Mouse (Mus musculus) telencephalon, adult 2 months (tissue): Measurements from ENCODE around the gene Olfr214.
"Not testable (repeated sequence)": the region's sequence is repeated elsewhere in the genome, so short reads cannot be mapped to it uniquely, and the experiment has no call there.

Experiments used
- DNase-seq: peaks from one replicate; pipeline ENCODE4 v3.0.0-alpha.2; 2011; ENCODE audit warnings: low read depth, low spot score

Olfr214 gene

DNA sequence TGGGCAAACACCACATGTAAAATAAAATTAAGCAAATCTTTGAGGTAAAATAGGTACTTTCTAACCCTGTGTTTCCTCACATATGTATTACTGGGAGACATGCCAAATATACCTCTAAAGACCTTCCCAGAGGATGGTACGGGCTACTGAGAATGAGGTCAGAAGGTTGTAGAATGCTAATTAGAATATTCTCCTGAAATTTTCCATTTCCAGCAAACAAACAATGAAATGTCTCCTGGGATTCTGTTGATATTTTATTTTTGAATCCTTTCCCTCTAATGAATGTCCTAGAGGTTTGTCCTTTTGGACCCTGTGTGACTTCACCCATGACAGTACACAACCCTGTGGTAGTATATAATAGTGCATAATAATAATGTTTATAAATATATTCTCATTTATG is at the start of gene Olfr214:
TSS of gene Olfr214 (plus strand) at position 301 of the 400 bp plus-strand sequence.
- DNase-seq: no peak

DNA sequence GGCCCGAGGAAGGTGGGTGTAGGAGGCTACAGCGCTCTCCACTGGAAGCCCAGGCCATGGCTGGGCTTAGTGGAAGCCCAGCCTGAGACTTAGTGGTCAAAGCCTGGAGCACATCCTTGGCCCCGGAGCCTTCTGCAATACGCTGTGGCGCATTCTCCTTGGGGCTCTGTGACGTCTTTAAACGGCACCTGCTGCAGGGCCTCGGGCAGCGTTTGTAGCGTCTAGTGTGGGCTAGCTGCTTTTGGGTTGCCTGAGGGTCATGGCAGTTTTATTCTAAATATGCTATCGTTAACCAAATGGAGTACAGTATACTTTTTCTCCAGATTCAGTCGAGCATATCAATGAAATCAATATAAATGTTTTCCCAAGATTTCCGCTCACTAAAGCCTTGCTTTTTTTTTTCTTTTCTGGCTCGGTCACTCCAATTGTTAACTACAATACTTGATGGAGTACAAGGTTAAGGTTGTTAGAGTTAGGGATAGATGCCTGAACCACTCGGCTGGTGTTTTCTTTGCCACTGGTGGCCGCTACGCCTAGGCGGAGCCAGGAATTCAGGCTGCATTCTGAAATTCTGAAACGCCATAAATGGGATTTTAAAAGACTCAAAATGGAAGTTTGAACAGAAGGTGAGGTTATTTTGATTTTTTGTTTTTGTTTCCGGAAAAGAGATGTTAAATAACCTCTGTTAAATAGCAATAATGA is 47.6 kb upstream of the Olfr214 start, which contains the start of gene Olfr212:
TSS of gene Olfr212 (plus strand) at position 215 of the 702 bp plus-strand sequence.
- DNase-seq: not testable (repeated sequence)

DNA sequence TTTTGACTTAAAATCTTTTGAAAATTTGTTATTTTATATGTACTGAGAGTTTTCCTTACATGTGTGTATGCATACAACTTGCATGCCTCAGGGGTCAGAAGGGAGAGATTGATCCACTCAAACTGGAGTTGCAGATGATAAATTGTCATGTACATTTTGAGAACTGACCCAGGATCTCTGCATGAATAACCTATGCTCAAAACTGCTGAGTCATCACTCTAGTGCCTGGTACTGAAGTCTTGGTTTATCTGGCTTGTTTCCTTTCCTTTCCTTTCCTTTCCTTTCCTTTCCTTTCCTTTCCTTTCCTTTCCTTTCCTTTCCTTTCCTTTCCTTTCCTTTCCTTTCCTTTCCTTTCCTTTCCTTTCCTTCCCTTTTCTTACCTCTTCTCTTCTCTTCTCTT is 39.2 kb upstream of the Olfr214 start:
- DNase-seq: no peak

DNA sequence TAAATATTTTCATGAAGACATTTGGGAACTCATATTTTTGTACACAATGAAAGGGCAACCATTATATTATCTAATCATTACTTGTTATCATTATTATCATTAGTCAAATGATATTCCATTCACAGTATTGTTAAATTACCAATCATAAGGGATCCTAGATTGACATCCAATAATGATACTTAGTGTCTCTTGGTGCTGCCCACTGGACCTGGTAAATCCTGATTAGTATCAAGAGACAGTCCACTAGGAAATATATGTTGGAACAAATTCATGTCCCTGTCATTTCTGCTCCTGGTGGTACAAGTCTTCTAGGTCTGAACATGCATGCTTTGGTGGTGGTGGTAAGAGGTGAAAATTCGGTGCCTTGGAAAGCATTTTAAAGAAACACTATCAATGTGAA is 15.9 kb upstream of the Olfr214 start, which contains the start of gene Olfr213:
TSS of gene Olfr213 (plus strand) at position 301 of the 400 bp plus-strand sequence.
- no peak for DNase-seq

DNA sequence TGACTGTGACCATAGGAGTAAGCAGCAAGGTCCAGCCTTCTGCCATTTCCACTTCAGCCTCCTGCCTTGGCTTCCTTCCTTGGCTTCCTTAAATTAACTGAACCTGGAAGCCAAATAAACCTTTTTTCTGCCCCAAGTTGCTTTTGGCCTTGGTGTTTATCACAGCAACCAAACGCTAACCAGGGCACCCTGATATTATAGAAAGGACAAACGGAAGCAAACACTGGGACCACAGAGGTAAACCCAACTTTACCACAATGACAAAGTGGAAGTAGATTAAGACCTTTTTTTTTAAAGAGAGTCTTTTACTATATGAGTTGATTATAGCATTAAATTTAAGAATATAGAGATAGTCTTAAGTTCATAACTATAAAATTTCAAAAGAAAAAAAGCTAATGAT is 11.5 kb upstream of the Olfr214 start:
- no peak for DNase-seq

DNA sequence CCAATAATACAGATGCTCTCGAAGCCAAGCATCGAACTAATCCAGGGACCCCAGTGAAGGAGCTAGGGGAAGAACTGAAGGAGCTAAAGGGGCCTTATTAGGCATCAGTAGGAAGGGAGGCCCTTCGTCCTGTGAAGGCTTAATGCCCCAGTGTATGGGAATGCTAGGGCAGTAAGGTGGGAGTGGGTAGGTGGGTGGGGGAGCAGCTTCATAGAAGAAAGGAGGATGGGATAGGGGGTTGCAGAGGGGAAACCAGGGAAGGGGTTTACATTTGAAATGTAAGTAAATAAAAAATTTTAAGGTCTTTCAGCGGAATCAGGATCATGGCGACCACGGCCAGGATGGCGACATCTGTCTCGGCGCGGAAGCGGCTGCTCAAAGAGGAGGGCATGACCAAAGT is 3.2 kb upstream of the Olfr214 start, which contains the start of gene Gm5580:
TSS of gene Gm5580 (plus strand) at position 301 of the 400 bp plus-strand sequence.
- DNase-seq: not testable (repeated sequence)

DNA sequence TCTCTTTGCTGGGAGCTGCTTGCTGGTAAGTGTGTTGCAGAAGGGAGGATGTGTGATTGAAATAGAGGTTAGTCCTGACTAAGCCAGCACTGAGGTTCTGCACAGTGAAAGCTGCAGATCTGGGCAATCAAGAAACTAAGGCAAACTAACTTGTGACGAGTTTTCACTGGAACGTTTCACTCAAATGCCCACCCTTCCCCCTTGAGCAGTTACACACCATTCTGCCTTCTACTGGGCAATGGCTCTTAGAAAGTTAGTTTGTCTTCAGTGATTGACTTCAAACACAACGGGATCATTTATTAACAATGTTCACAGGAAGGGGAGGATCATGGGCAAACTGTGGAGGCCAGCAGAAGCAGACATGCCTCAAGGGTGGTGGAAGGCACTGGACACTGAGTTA is 917 bp downstream of the Olfr214 start:
- no peak for DNase-seq

DNA sequence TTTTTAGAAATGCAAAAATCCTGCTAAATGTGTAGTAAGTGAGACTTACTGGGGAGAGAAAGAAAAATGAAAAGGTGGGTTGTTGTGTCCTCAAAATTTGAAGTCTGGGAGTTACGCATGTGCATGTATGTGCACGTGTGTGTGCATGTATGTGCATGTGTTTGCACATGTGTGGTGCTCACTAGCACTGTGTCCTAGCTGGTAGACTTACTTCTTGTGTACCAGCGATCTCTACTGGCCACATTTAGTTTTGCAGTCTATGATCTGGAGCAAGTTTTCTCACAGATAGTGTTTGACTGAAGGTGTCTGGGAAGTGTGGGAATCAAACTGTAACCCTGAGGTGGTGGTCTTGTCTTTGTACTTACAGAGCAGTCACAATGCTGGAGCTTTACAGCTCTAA is 15.8 kb downstream of the Olfr214 start:
- DNase-seq: no peak

DNA sequence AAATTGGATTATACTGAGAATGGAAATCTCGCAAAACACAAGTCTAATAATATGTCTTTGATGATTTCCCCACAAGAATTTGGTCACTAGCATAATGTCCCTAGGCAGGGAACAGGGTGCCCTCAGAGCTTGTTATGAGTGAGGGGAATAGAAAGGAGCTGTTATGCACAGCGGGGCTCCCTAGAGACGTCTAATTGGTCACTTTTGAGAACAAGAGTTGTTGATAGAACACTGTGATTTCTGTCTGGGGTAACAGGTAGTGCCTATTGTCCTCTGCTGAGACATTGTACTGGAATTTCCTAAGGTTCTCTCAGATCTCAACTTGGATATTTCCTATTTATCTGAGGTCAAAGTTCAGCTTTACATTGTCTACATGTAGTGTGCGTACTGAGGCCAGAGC is 30.1 kb downstream of the Olfr214 start, which contains the start of gene Olfr215:
TSS of gene Olfr215 (minus strand) at position 101 of the 400 bp plus-strand sequence.
- no peak for DNase-seq

DNA sequence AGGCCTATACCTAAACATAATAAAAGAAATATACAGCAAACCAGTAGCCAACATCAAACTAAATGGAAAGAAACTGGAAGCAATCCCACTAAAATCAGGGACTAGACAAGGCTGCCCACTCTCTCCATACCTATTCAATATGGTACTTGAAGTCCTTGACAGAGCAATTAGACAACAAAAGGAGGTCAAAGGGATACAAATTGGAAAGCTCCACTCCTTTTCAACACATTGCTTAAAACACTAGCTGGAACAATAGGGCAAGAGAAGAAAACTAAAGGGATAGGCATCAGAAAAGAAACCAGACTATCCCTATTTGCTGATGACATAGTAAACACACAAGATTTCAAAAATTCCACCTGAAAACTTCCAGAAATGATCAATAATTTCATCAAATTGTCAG is 46.9 kb downstream of the Olfr214 start:
- not testable (repeated sequence) for DNase-seq

DNA sequence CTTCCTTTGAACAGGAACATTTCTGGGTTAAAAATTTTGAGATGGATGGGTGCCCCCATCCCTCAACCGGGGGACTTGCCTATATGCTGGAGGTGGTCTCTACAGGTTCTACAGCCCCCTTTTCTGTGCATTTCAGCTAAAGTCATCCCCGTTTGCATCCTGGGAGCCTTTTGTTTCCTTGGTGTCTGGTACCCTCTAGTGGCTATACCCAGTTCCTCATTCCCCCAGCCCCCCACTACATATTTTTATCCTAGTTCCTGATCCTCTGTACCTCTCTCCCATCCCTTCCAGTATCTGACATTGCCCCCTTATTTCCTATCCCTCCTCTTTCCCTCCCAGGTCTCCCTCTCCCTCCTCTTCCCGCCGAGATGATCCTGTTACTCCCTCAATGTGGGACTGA is 53.2 kb downstream of the Olfr214 start:
- DNase-seq: no peak
